Mouse (Mus musculus): ENCODE results near the gene Cutc. TPM values are rescaled to one million over a fixed set of nuclear protein-coding genes. Genes with fewer than 3 reads are reported as not detected.

Gene Cutc
- polyA plus RNA-seq, 3 experiments from 2014 or later: 12.8 to 17.2 (median 13.6) TPM

- no peak for ATAC-seq
Measured at GRCm38 (mm10) chr19:43795511-43795910, 42.7 kb downstream of the Cutc start.

GRCm38 (mm10) chr19:43797216-43797615 is 44.4 kb downstream of the Cutc start:
- ATAC-seq: no peak

- no peak for ATAC-seq
Measured at GRCm38 (mm10) chr19:43801427-43802051, 48.7 kb downstream of the Cutc start.

GRCm38 (mm10) chr19:43803866-43804265 is 51.1 kb downstream of the Cutc start:
- ATAC-seq: no peak

- no peak for ATAC-seq
Measured at GRCm38 (mm10) chr19:43809331-43809730, 56.5 kb downstream of the Cutc start.

GRCm38 (mm10) chr19:43811419-43811818 is 58.6 kb downstream of the Cutc start:
- ATAC-seq: no peak

GRCm38 (mm10) chr19:43813315-43813714 is 60.5 kb downstream of the Cutc start:
- no peak for ATAC-seq

GRCm38 (mm10) chr19:43815661-43816414 is 63.0 kb downstream of the Cutc start:
- ATAC-seq: no peak

Other genes with a start within 250 kb of the Cutc start
- gene Got1, start 228.4 kb upstream of the Cutc start, polyA plus RNA-seq (2017; shearing (Covaris generic)): 10 to 100 TPM; 33.0 to 47.8 (median 40.0) TPM
- not detected for gene Nkx2-3, start 140.7 kb upstream of the Cutc start, polyA plus RNA-seq (2017; shearing (Covaris generic))
- gene Slc25a28, start 78.1 kb upstream of the Cutc start, polyA plus RNA-seq (2017; shearing (Covaris generic)): 10 to 100 TPM in 2 of 3 experiments, 1 to 10 TPM in 1; 4.6 to 14.1 (median 12.4) TPM
- 10 to 100 TPM in 1 of 3 experiments, 1 to 10 TPM in 2; 6.7 to 10.7 (median 7.2) TPM for gene Entpd7, start 63.3 kb upstream of the Cutc start, polyA plus RNA-seq (2017; shearing (Covaris generic))
- 10 to 100 TPM in 1 of 3 experiments, 1 to 10 TPM in 2; 8.1 to 11.0 (median 9.3) TPM for gene Cox15, start within 50 bp of the Cutc start, polyA plus RNA-seq (2017; shearing (Covaris generic))
- not detected for gene Abcc2, start 29.2 kb downstream of the Cutc start, polyA plus RNA-seq (2017; shearing (Covaris generic))
- 1 to 10 TPM; 3.5 to 7.0 (median 6.7) TPM for gene Dnmbp, start 187.2 kb downstream of the Cutc start, polyA plus RNA-seq (2017; shearing (Covaris generic))
- gene Cpn1, start 233.6 kb downstream of the Cutc start, polyA plus RNA-seq (2017; shearing (Covaris generic)): not detected